In the genomic region with DNA sequence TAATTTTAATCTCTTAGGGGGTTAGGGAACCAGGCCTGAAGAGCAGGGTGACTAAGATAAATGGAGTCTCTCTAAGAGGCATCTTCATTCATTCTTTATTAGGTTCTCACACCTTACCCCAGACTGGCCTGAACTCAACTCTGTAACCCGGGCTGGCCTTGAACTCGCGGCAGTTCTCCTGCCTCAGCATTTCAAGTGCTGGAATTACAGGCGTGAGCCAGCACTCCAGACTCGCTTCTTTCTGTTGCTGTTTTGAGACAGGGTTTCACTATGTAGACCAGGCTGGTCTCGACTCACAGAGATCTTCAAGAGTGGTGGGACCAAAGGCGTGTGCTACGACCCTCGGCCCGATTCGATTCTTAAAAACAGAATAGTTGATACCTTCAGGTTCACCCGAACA, we compare ENCODE assay signal across 8 mouse cellular contexts. TPM values are rescaled to one million over a fixed set of nuclear protein-coding genes. Genes with fewer than 3 reads are reported as not detected.
A peak's percentile ranks its signal among the peaks of the same experiment; 100 is the strongest.
DNase-seq lines count a peak whose midpoint lies in the region; ATAC-seq lines count a peak whose summit lies in the region.

No protein-coding gene starts in this region.

- H3K4me1 ChIP-seq in heart, embryonic 12.5 days (replicated peaks): peaks cover 13% of the 10 kb centered on the region
- H3K4me1 ChIP-seq in erythroblast, embryonic 14.5 days (ENCODE audit: control insufficient read depth): peaks cover 49% of the 10 kb centered on the region
- peaks cover 15% of the 10 kb centered on the region for H3K4me1 ChIP-seq in kidney, embryonic 16.5 days (ENCODE audit: insufficient read depth, low read length)

- H3K36me3 ChIP-seq in heart, embryonic 12.5 days: peaks cover 29% of the 10 kb centered on the region
- H3K36me3 ChIP-seq in erythroblast, embryonic 14.5 days (ENCODE audit: control insufficient read depth): peaks cover 49% of the 10 kb centered on the region
- H3K36me3 ChIP-seq in kidney, embryonic 16.5 days (ENCODE audit: insufficient read depth, low read length): peaks cover 25% of the 10 kb centered on the region

- peaks cover 10% of the 10 kb centered on the region for H3K27me3 ChIP-seq in heart, embryonic 12.5 days (replicated peaks)
- H3K27me3 ChIP-seq in erythroblast, embryonic 14.5 days (ENCODE audit: control insufficient read depth): peaks cover 3% of the 10 kb centered on the region
- 0 out of 2 replicates have a peak, but pooled peaks cover 4% of the 10 kb centered on the region for H3K27me3 ChIP-seq in kidney, embryonic 16.5 days (ENCODE audit: insufficient read depth, low read length)

- no peaks in the 10 kb centered on the region for H3K9me3 ChIP-seq in heart, embryonic 12.5 days (replicated peaks)
- no peaks in the 10 kb centered on the region; the same call in 1 of the 2 replicates for H3K9me3 ChIP-seq in erythroblast, embryonic 14.5 days (ENCODE audit: control insufficient read depth, low read length)
- H3K9me3 ChIP-seq in kidney, embryonic 16.5 days (ENCODE audit: low read length): no peaks in the 10 kb centered on the region

- H3K4me2 ChIP-seq in heart, embryonic 12.5 days: peak overlapping the region; percentile 69
- H3K4me2 ChIP-seq in kidney, embryonic 16.5 days (replicated peaks; ENCODE audit: low read depth, low read length): peak overlapping the region; percentile 72

- ATAC-seq in heart, embryonic 12.5 days (ENCODE audit: insufficient number of reproducible peaks, low FRiP score): peak; percentile 20; the same call in 1 of the 2 replicates
- no peak for ATAC-seq in kidney, embryonic 16.5 days (ENCODE audit: low FRiP score, low TSS enrichment)
- ATAC-seq in megakaryocyte, adult 5-6 weeks (ENCODE audit: poor library complexity, severe bottlenecking): peak; percentile 1; the same call in 1 of the 2 replicates

- peak overlapping the region; percentile 67; the same call in 1 of the 2 replicates for H3K27ac ChIP-seq in heart, embryonic 12.5 days (ENCODE audit: poor library complexity, severe bottlenecking)
- H3K27ac ChIP-seq in kidney, embryonic 16.5 days (ENCODE audit: low read length): peak overlapping the region; percentile 66

- H3K4me3 ChIP-seq in heart, embryonic 12.5 days: peak overlapping the region; percentile 76
- H3K4me3 ChIP-seq in erythroblast, embryonic 14.5 days (replicated peaks): peak overlapping the region; percentile 97
- peak overlapping the region; percentile 70 for H3K4me3 ChIP-seq in kidney, embryonic 16.5 days (ENCODE audit: low read length)

- 19% methylated on average over 12 of the region's 12 CpGs for WGBS in heart, embryonic 12.5 days
- WGBS in kidney, embryonic 16.5 days: 17% methylated on average over 12 of the region's 12 CpGs

- peak overlapping the region; percentile 75 for H3K9ac ChIP-seq in heart, embryonic 12.5 days
- peak overlapping the region; percentile 73 for H3K9ac ChIP-seq in kidney, embryonic 16.5 days (replicated peaks; ENCODE audit: low read length)

- no peak for DNase-seq in heart, adult 8-10 months (ENCODE audit: low spot score)
- peak; percentile 62 for DNase-seq in NIH3T3 (ENCODE audit: low read depth)
- no peak for DNase-seq in ovary, postnatal 14 days (ENCODE audit: low spot score)
- DNase-seq in right cerebral cortex, postnatal 14 days: no peak

RNA-seq across cellular contexts. Expression of gene Aars, which starts 1.3 kb away (rescaled TPM):
- 49.3 and 52.3 TPM in 2 replicates for polyA plus RNA-seq in heart, embryonic 12.5 days (2016; fragmentation: Nextera tagmentation; extraction: Ambion mirVana)
- total RNA-seq in heart, adult 8-10 months (2022): 10 to 100 TPM; 32.2 to 33.5 (median 33.0) TPM
- polyA plus RNA-seq in erythroblast, embryonic 14.5 days (2012): 4.3 and 8.5 TPM in 2 replicates
- polyA plus RNA-seq in kidney, embryonic 16.5 days (2015; fragmentation: Nextera tagmentation; extraction: Ambion mirVana): 57.7 and 66.3 TPM in 2 replicates
- total RNA-seq in megakaryocyte, adult 5-6 weeks (2015): 8.4 and 10.3 TPM in 2 replicates
- total RNA-seq in megakaryocyte, adult 5-6 weeks (2017): 26.0 and 29.3 TPM in 2 replicates

RNA-seq across cellular contexts. Expression of gene Ddx19b, which starts 2.7 kb away (rescaled TPM):
- polyA plus RNA-seq in heart, embryonic 12.5 days (2016; fragmentation: Nextera tagmentation; extraction: Ambion mirVana): 5.4 and 5.7 TPM in 2 replicates
- total RNA-seq in heart, adult 8-10 months (2022): 10 to 100 TPM in 3 of 4 experiments, 1 to 10 TPM in 1; 9.8 to 11.9 (median 10.9) TPM
- polyA plus RNA-seq in erythroblast, embryonic 14.5 days (2012): 0.09 and 0.20 TPM in 2 replicates
- polyA plus RNA-seq in kidney, embryonic 16.5 days (2015; fragmentation: Nextera tagmentation; extraction: Ambion mirVana): 6.2 and 6.8 TPM in 2 replicates
- total RNA-seq in megakaryocyte, adult 5-6 weeks (2015): 4.3 and 5.5 TPM in 2 replicates
- 8.6 and 10.5 TPM in 2 replicates for total RNA-seq in megakaryocyte, adult 5-6 weeks (2017)

RNA-seq across cellular contexts. Expression of gene Exosc6, which starts 21.9 kb away (rescaled TPM):
- 10.9 and 11.6 TPM in 2 replicates for polyA plus RNA-seq in heart, embryonic 12.5 days (2016; fragmentation: Nextera tagmentation; extraction: Ambion mirVana)
- total RNA-seq in heart, adult 8-10 months (2022): not detected
- 4.8 and 5.0 TPM in 2 replicates for polyA plus RNA-seq in erythroblast, embryonic 14.5 days (2012)
- polyA plus RNA-seq in kidney, embryonic 16.5 days (2015; fragmentation: Nextera tagmentation; extraction: Ambion mirVana): 19.1 TPM in 2 replicates
- 7.4 and 13.8 TPM in 2 replicates for total RNA-seq in megakaryocyte, adult 5-6 weeks (2015)
- 11.3 and 13.4 TPM in 2 replicates for total RNA-seq in megakaryocyte, adult 5-6 weeks (2017)

RNA-seq across cellular contexts. Expression of gene Ddx19a, which starts 36.7 kb away (rescaled TPM):
- 14.9 and 16.3 TPM in 2 replicates for polyA plus RNA-seq in heart, embryonic 12.5 days (2016; fragmentation: Nextera tagmentation; extraction: Ambion mirVana)
- 10 to 100 TPM; 30.7 to 37.3 (median 35.3) TPM for total RNA-seq in heart, adult 8-10 months (2022)
- 4.4 and 5.7 TPM in 2 replicates for polyA plus RNA-seq in erythroblast, embryonic 14.5 days (2012)
- 15.0 and 15.1 TPM in 2 replicates for polyA plus RNA-seq in kidney, embryonic 16.5 days (2015; fragmentation: Nextera tagmentation; extraction: Ambion mirVana)
- 41.4 and 44.5 TPM in 2 replicates for total RNA-seq in megakaryocyte, adult 5-6 weeks (2015)
- 22.4 and 32.5 TPM in 2 replicates for total RNA-seq in megakaryocyte, adult 5-6 weeks (2017)

RNA-seq across cellular contexts. Expression of gene Clec18a, which starts 58.0 kb away (rescaled TPM):
- polyA plus RNA-seq in heart, embryonic 12.5 days (2016; fragmentation: Nextera tagmentation; extraction: Ambion mirVana): not detected in 2 replicates
- total RNA-seq in heart, adult 8-10 months (2022): 1 to 10 TPM in 3 of 4 experiments, under 1 TPM in 1; 0.98 to 2.3 (median 1.3) TPM
- polyA plus RNA-seq in erythroblast, embryonic 14.5 days (2012): not detected in 2 replicates
- polyA plus RNA-seq in kidney, embryonic 16.5 days (2015; fragmentation: Nextera tagmentation; extraction: Ambion mirVana): 87.0 and 94.7 TPM in 2 replicates
- not detected in 2 replicates for total RNA-seq in megakaryocyte, adult 5-6 weeks (2015)
- not detected in 2 replicates for total RNA-seq in megakaryocyte, adult 5-6 weeks (2017)
